Comparison of ENCODE assay signal across 21 mouse cellular contexts in genomic region chr16:85071248-85071647, GRCm38 (mm10).
A peak's percentile ranks its signal among the peaks of the same experiment; 100 is the strongest.
DNase-seq lines count a peak whose midpoint lies in the region; ATAC-seq lines count a peak whose summit lies in the region.
"Had no signal": no experiment of that assay in that cellular context is flagged by ENCODE, and none has a peak within 500 bp of the region (broad histone marks: within the 10 kb centered on the region; RNA-seq: fewer than 3 reads in every experiment).

No protein-coding gene starts in this region.

- peak; percentile 24; the same call in 1 of the 2 replicates for ATAC-seq in midbrain, embryonic 15.5 days (replicated peaks)
- ATAC-seq in midbrain, embryonic 14.5 days (ENCODE audit: low FRiP score, low TSS enrichment) = no peak
- peak; percentile 78; the same call in 1 of the 2 replicates for ATAC-seq in kidney, embryonic 14.5 days (ENCODE audit: low FRiP score, low TSS enrichment)
- ATAC-seq: hindbrain, embryonic 16.5 days; intestine, embryonic 16.5 days had no signal

- no peak overlapping the region for H3K27ac ChIP-seq in midbrain, embryonic 15.5 days
- H3K27ac ChIP-seq in midbrain, embryonic 14.5 days (replicated peaks; ENCODE audit: low read depth, low read length) = no peak overlapping the region
- no peak overlapping the region for H3K27ac ChIP-seq in kidney, embryonic 14.5 days (ENCODE audit: low read depth, low read length)
- H3K27ac ChIP-seq: embryonic facial prominence, embryonic 15.5 days; heart, adult 2 months; heart, embryonic 15.5 days; neural tube, embryonic 13.5 days had no signal

- no peaks in the 10 kb centered on the region for H3K9me3 ChIP-seq in midbrain, embryonic 15.5 days
- H3K9me3 ChIP-seq in midbrain, embryonic 14.5 days (ENCODE audit: control insufficient read depth, low read length) = no peaks in the 10 kb centered on the region
- no peaks in the 10 kb centered on the region for H3K9me3 ChIP-seq in kidney, embryonic 14.5 days (ENCODE audit: control insufficient read depth, low read length)
- H3K9me3 ChIP-seq: embryonic facial prominence, embryonic 15.5 days; heart, embryonic 15.5 days; neural tube, embryonic 13.5 days had no signal

- no peak overlapping the region for H3K4me3 ChIP-seq in midbrain, embryonic 15.5 days
- H3K4me3 ChIP-seq in midbrain, embryonic 14.5 days (replicated peaks; ENCODE audit: low read depth, low read length) = no peak overlapping the region
- no peak overlapping the region for H3K4me3 ChIP-seq in kidney, embryonic 14.5 days (ENCODE audit: low read length)
- H3K4me3 ChIP-seq: embryonic facial prominence, embryonic 15.5 days; heart, adult 2 months; heart, embryonic 15.5 days; neural tube, embryonic 13.5 days had no signal

- no peak overlapping the region for H3K4me2 ChIP-seq in midbrain, embryonic 15.5 days
- no peak overlapping the region for H3K4me2 ChIP-seq in midbrain, embryonic 14.5 days (ENCODE audit: low read length)
- H3K4me2 ChIP-seq in kidney, embryonic 14.5 days (replicated peaks; ENCODE audit: low read depth, low read length) = no peak overlapping the region
- H3K4me2 ChIP-seq: embryonic facial prominence, embryonic 15.5 days; heart, embryonic 15.5 days; liver, embryonic 11.5 days; lung, embryonic 14.5 days; midbrain, embryonic 11.5 days; neural tube, embryonic 13.5 days had no signal

- no peak overlapping the region for H3K9ac ChIP-seq in midbrain, embryonic 15.5 days
- no peak overlapping the region for H3K9ac ChIP-seq in midbrain, embryonic 14.5 days (replicated peaks; ENCODE audit: low read length)
- no peak overlapping the region for H3K9ac ChIP-seq in kidney, embryonic 14.5 days (ENCODE audit: low read depth, low read length)
- H3K9ac ChIP-seq: embryonic facial prominence, embryonic 15.5 days; heart, embryonic 15.5 days; lung, embryonic 14.5 days; neural tube, embryonic 13.5 days had no signal

- H3K27me3 ChIP-seq in midbrain, embryonic 15.5 days (replicated peaks) = no peaks in the 10 kb centered on the region
- H3K27me3 ChIP-seq in midbrain, embryonic 14.5 days (ENCODE audit: control insufficient read depth, insufficient read depth, low read length) = no peaks in the 10 kb centered on the region
- no peaks in the 10 kb centered on the region for H3K27me3 ChIP-seq in kidney, embryonic 14.5 days (ENCODE audit: control insufficient read depth, insufficient read depth, low read length)
- H3K27me3 ChIP-seq: embryonic facial prominence, embryonic 15.5 days; heart, embryonic 15.5 days; neural tube, embryonic 13.5 days had no signal

- WGBS in midbrain, embryonic 15.5 days = 100% methylated on average over 1 of the region's 1 CpGs
- 100% methylated on average over 1 of the region's 1 CpGs for WGBS in midbrain, embryonic 14.5 days
- WGBS in kidney, embryonic 14.5 days = 71% methylated on average over 1 of the region's 1 CpGs

- DNase-seq in midbrain, embryonic 14.5 days = no peak
- DNase-seq in kidney, postnatal 36 days = peak; percentile 53 to 71
- no peak for DNase-seq in layer of hippocampus, postnatal 10 days (ENCODE audit: low spot score in 2 of 2)
- no peak for DNase-seq in heart, adult 11 months
- DNase-seq in c-Kit-positive CD71-positive TER-119-positive erythroid progenitor cells, embryonic 14.5 days (ENCODE audit: low spot score) = no peak
- DNase-seq: adrenal gland, adult 8-10 months; cerebellum, adult 18-20 months; cerebellum, postnatal 25 days; gastrocnemius, postnatal 10 days; heart, adult 2 months; lung, embryonic 14.5 days; thymus, postnatal 25 days had no signal

- no peaks in the 10 kb centered on the region for H3K4me1 ChIP-seq in midbrain, embryonic 15.5 days
- H3K4me1 ChIP-seq in midbrain, embryonic 14.5 days (ENCODE audit: control insufficient read depth, insufficient read depth, low read length) = 0 out of 2 replicates have a peak, but pooled peaks cover 5% of the 10 kb centered on the region
- H3K4me1 ChIP-seq in kidney, embryonic 14.5 days (ENCODE audit: control insufficient read depth, insufficient read depth, low read length) = no peaks in the 10 kb centered on the region
- H3K4me1 ChIP-seq: embryonic facial prominence, embryonic 15.5 days had no signal

- H3K36me3 ChIP-seq in midbrain, embryonic 15.5 days (replicated peaks) = 0 out of 2 replicates have a peak, but pooled peaks cover 8% of the 10 kb centered on the region
- peaks cover 13% of the 10 kb centered on the region; the same call in 1 of the 2 replicates for H3K36me3 ChIP-seq in midbrain, embryonic 14.5 days (ENCODE audit: control insufficient read depth, insufficient read depth, low read length)
- H3K36me3 ChIP-seq in kidney, embryonic 14.5 days (ENCODE audit: control insufficient read depth, insufficient read depth, low read length) = peaks cover 27% of the 10 kb centered on the region

Comparison
In these comparisons a context has a peak if more than half of its experiments do, and no peak if none do; other contexts are left out.
1. DNase-seq: peak in kidney, postnatal 36 days (2 of 2); none in midbrain, embryonic 14.5 days (single experiment), layer of hippocampus, postnatal 10 days (0 of 2), heart, adult 11 months (single experiment) and c-Kit-positive CD71-positive TER-119-positive erythroid progenitor cells, embryonic 14.5 days (single experiment).